Mouse (Mus musculus) limb, embryonic 14.5 days (tissue): ENCODE data around the gene Paxbp1. TPM values are rescaled to one million over a fixed set of nuclear protein-coding genes. Genes with fewer than 3 reads are reported as not detected.
A peak's percentile ranks its signal among the peaks of the same experiment; 100 is the strongest.
"Not testable (repeated sequence)": the region's sequence is repeated elsewhere in the genome, so short reads cannot be mapped to it uniquely, and the experiment has no call there.

Experiments used
- ATAC-seq: fragments of 200-750 bp; cut with Nextera tagmentation; 2 replicates; pipeline ENCODE4 v1.8.0; 2017; ENCODE audit warnings: low read depth, moderate number of reproducible peaks, moderate TSS enrichment; ENCODE audit not compliant: low FRiP score
- DNase-seq: peaks from one replicate; pipeline ENCODE4 v3.0.0-alpha.2; 2015; ENCODE audit warnings: low spot score
- H3K27ac ChIP-seq: fragments of 300-500 bp; sonication (generic); replicated peaks from 2 replicates; pipeline ENCODE4 v1.5.1; 2014; ENCODE audit warnings: low read depth, mild to moderate bottlenecking, low read length, moderate library complexity, mixed read lengths
- H3K27me3 ChIP-seq: fragments of 300-500 bp; sonication (generic); 2 replicates; pipeline ENCODE4 v1.6.1; 2014; ENCODE audit warnings: low read length, mixed read lengths; ENCODE audit not compliant: control insufficient read depth, insufficient read depth
- H3K36me3 ChIP-seq: fragments of 300-500 bp; sonication (generic); 2 replicates; pipeline ENCODE4 v1.6.1; 2014; ENCODE audit warnings: mild to moderate bottlenecking, low read length, moderate library complexity, mixed read lengths; ENCODE audit not compliant: control insufficient read depth, insufficient read depth
- H3K4me1 ChIP-seq: fragments of 300-500 bp; sonication (generic); 2 replicates; pipeline ENCODE4 v1.6.1; 2014; ENCODE audit warnings: antibody characterized with exemption, low read length, mixed read lengths; ENCODE audit not compliant: control insufficient read depth, insufficient read depth
- H3K4me2 ChIP-seq: fragments of 300-500 bp; sonication (generic); replicated peaks from 2 replicates; pipeline ENCODE4 v1.6.1; 2014; ENCODE audit warnings: low read depth, mild to moderate bottlenecking, low read length, moderate library complexity; ENCODE audit not compliant: severe bottlenecking
- H3K4me3 ChIP-seq: fragments of 300-500 bp; sonication (generic); replicated peaks from 2 replicates; pipeline ENCODE4 v1.5.1; 2014; ENCODE audit warnings: low read length
- H3K9ac ChIP-seq: fragments of 300-500 bp; sonication (generic); 2 replicates; pipeline ENCODE4 v1.6.1; 2014; ENCODE audit warnings: mild to moderate bottlenecking, low read depth, low read length, moderate library complexity; ENCODE audit not compliant: severe bottlenecking
- H3K9me3 ChIP-seq: fragments of 300-500 bp; sonication (generic); 2 replicates; pipeline ENCODE4 v1.6.1; 2016; ENCODE audit warnings: low read length; ENCODE audit not compliant: control insufficient read depth
- POLR2A ChIP-seq: fragments of 200-500 bp; IDR thresholded peaks from 2 replicates; pipeline ENCODE4 v1.8.0; 2012; ENCODE audit warnings: inconsistent platforms, mild to moderate bottlenecking, moderate library complexity, borderline replicate concordance; ENCODE audit not compliant: insufficient read depth, insufficient read length; ENCODE audit errors: extremely low read depth
- WGBS: fragments of 180-500 bp; shearing (Covaris S2); extraction: QIAGEN DNeasy Blood & Tissue Kit; methylation state at CpG from one replicate; pipeline ENCODE4 v1.1.7; 2014; 5-methylcytosine and 5-hydroxymethylcytosine counted together
- polyA plus RNA-seq, 2 experiments: library from polyadenylated mRNA; depleted of rRNA in 1 of 2; stranded (reverse) in 1 of 2; unstranded in 1 of 2; fragments of >200 nt; fragmentation: Nextera tagmentation in 1 of 2; extraction: Ambion mirVana in 1 of 2; gene quantifications; 2 replicates each; pipeline versions ENCODE4 v1.2.1 to v1.2.3; 2012 to 2014

Paxbp1 gene
- polyA plus RNA-seq, 2 experiments = 56.2 to 132 TPM

DNA sequence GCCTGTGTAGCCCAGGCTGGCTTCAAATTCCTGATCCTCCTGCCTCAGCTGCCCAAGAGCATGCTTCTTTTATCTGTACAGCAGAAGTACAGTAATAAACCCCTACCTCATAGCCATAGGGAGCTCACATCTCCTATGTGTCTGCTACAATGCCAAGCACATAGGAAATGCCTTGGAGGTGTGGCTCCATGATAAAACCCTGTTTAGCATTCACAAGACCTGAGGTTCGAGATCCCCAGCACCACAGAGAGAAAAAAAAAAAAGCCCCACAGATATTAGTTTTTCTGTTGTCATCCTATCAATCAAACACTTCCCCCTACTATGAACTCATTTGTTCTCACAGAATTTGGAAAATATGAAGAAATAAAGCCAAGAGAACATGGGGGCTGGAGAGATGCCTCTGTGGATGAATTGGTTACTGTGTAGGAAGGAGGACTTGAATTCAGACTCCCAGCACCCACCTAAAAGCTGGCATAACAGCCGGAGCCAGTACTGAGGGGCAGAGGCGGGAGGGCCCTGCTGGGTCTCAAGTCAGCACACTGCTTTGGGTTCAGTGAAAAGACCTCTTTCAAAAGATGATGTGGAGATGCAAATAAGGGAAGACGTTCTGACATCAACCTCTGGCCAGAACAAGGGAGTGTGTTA is 38.8 kb upstream of the Paxbp1 start:
- Histone ChIP-seq H3K4me3 (no peak overlapping the region), H3K27me3 (no peaks in the 10 kb centered on the region), H3K27ac (no peak overlapping the region), H3K4me2 (no peak overlapping the region), H3K36me3 (no peaks in the 10 kb centered on the region), H3K4me1 (no peaks in the 10 kb centered on the region), H3K9me3 (no peaks in the 10 kb centered on the region), H3K9ac (no peak overlapping the region)
- ATAC-seq (no peak), DNase-seq (no peak)
- TF ChIP-seq POLR2A = no peak
- 80% methylated on average over 4 of the region's 4 CpGs for WGBS

DNA sequence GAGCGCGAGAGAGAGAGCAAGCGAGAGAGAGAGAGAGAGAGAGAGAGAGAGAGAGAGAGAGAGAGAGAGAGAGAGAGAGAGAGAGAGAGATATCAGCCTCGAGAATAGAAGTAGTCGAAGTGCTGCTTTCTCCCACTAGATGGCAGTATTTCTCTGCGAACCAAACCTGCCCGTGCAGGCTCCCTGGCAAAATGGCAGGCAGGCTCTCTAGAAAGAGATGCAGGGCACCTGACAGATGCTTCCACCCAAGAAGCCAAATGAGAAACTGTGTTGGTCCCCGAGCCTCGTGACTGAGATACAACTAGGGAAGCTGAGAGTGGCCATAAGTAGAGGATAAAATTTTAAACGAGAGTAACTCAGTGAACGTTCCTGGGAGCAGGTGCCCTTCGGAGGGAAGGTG is 37.2 kb upstream of the Paxbp1 start:
- Histone ChIP-seq H3K9me3 (no peaks in the 10 kb centered on the region), H3K9ac (no peak overlapping the region), H3K27me3 (no peaks in the 10 kb centered on the region), H3K4me1 (no peaks in the 10 kb centered on the region), H3K4me3 (no peak overlapping the region), H3K4me2 (no peak overlapping the region), H3K36me3 (no peaks in the 10 kb centered on the region), H3K27ac (no peak overlapping the region)
- no peak for TF ChIP-seq POLR2A
- ATAC-seq (no peak), DNase-seq (peak; percentile 77)
- 22% methylated on average over 12 of the region's 12 CpGs for WGBS

DNA sequence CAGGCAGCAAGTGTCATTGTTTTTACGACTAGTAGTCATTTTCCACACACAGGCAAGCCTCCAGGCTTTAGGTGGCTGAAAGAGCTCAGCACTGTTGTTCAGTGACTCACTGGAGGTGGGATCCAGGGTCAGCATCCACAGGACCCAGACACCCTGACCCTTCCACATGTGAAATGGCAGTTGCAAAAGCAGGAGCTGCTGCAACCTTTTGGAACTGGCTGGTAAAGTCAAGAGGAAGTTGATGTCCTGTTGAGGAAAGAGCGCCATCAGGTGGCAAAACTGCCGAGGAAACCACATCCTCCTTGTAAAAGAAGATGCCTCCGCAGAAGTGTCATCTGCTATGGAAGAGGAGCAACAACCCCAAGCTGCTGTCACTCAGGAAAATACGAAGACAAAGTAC is 31.8 kb upstream of the Paxbp1 start:
- DNase-seq (no peak), ATAC-seq (no peak)
- Histone ChIP-seq H3K4me1 (no peaks in the 10 kb centered on the region), H3K36me3 (no peaks in the 10 kb centered on the region), H3K9me3 (no peaks in the 10 kb centered on the region), H3K27me3 (no peaks in the 10 kb centered on the region), H3K9ac (no peak overlapping the region), H3K4me2 (no peak overlapping the region), H3K4me3 (no peak overlapping the region), H3K27ac (no peak overlapping the region)
- 71% methylated on average over 5 of the region's 5 CpGs for WGBS
- no peak for TF ChIP-seq POLR2A

DNA sequence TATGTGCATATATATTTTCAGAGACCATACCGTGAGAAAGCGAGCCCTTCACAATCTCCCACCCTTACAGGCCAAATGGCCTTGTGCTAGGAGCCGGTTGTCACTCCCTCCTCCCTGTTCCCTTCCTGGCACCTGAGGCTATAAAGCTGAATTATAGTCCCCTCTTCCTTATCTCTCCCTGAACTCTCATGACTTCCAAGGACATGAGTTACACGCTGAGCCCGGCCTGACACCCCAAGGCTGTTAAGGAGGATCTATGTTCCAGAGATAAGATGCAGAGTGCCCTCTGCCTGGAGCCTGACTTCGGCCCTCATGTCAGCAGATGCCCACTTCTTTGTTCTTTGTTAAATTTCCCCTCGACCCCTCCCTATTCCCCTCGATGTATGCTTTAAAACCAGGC is 31.1 kb upstream of the Paxbp1 start:
- H3K36me3 ChIP-seq, H3K4me3 ChIP-seq, H3K4me1 ChIP-seq, H3K27ac ChIP-seq, H3K9me3 ChIP-seq, H3K4me2 ChIP-seq, H3K9ac ChIP-seq, ATAC-seq, H3K27me3 ChIP-seq, DNase-seq: not testable (repeated sequence)
- WGBS = 78% methylated on average over 8 of the region's 8 CpGs

DNA sequence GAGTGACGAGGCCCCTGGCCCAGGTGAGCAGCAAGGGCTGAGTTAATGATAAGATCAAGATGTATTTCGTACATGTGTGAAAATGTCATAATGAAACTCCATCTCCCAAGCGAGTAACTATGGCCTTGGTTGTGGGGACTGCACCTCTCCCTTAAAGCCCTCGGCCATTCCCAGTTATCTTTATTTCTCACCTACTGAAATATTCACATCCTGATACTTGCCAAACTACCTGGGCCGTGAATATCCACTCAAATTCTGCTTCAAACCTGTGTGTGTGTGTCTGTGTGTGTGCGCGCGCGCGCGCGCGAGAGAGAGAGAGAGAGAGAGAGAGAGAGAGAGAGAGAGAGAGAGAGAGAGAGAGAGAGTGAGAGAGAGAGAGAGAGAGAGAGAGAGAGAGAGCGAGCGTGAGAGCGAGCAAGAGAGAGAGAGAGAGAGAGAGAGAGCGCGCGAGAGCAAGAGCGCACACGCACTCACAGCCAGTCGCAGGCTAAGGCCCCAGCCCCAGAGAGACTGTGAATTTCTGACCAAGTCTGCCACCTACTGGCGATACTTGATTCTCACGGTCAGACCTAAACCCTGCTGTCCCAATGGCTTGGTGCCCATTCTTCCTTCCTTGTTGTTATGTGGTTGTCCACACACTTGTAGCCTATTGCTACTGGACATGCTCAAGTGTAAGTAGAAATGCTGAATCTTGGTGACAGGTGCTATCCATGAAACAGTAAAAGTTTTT is 29.0 kb upstream of the Paxbp1 start:
- H3K27ac ChIP-seq = no peak overlapping the region
- TF ChIP-seq POLR2A = no peak
- H3K4me1 ChIP-seq = 0 out of 2 replicates have a peak, but pooled peaks cover 4% of the 10 kb centered on the region
- H3K27me3 ChIP-seq = no peaks in the 10 kb centered on the region
- ATAC-seq (peak; percentile 91), DNase-seq (peak; percentile 96)
- peak overlapping the region; percentile 29; the same call in 1 of the 2 replicates for H3K4me2 ChIP-seq
- no peaks in the 10 kb centered on the region for H3K9me3 ChIP-seq
- WGBS = 32% methylated on average over 24 of the region's 24 CpGs
- no peaks in the 10 kb centered on the region for H3K36me3 ChIP-seq
- no peak overlapping the region for H3K4me3 ChIP-seq
- no peak overlapping the region for H3K9ac ChIP-seq

DNA sequence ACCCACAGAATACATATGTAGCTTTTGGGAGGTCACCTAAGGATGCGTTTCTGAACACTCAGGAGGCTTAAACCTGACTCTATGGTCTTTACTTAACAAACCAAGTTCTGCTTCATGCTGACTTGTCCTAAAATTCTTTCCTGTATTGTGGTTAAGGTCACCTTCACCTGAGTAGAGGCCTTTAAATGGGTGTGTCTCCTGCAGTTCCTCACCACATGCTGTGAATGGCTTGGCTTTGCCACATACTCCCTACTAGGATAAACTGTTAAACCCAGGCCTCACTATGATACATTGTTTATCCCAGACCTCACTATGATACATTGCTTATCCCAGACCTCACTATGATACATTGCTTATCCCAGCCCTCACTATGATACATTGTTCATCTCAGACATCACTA is 27.9 kb upstream of the Paxbp1 start:
- no peak for TF ChIP-seq POLR2A
- Histone ChIP-seq H3K4me1 (0 out of 2 replicates have a peak, but pooled peaks cover 4% of the 10 kb centered on the region), H3K4me2 (no peak overlapping the region), H3K27ac (no peak overlapping the region), H3K36me3 (no peaks in the 10 kb centered on the region), H3K4me3 (no peak overlapping the region), H3K27me3 (no peaks in the 10 kb centered on the region), H3K9me3 (no peaks in the 10 kb centered on the region), H3K9ac (no peak overlapping the region)
- no peak for DNase-seq
- ATAC-seq = no peak
- 95% methylated on average over 1 of the region's 1 CpGs for WGBS
